Mouse (Mus musculus): ENCODE results near the gene Gtf2h5. TPM values are rescaled to one million over a fixed set of nuclear protein-coding genes. Genes with fewer than 3 reads are reported as not detected.

The Gtf2h5 gene
- polyA plus RNA-seq, 1 experiment from 2014 or later = 213 TPM

DNA sequence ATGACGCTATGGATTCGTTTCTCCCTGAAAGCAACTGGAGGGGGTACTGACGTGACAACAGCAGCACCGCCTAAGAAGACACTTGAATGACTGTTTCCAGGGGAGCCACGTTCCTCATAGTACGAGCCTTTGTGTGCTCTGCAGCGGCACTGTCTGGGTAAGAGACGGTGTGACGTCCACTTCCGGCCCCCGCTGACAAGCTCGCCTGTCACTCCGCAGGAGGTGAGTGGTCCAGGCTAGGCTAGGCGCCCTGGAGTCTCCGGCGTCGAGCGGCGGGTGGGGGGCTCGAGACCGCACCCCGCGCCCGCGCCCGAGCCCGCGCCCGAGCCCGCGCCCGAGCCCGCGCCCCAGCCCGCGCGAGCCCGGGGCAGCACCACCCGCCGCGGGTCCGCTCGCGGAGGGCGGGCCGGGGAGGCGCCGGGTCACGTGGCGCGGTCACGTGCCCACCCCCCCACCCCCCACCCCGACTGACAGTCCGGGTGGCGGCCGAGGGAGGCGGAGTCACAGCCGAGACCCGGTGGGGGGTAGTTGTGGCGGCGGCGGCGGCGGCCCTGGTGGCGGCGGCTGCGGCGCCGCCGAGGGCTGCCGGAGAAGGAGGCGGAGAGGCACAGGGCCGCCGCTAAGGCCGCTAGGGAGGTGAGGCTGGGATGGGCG lies 26.9 kb downstream of the Gtf2h5 start, which contains the start of gene Tulp4:
Tulp4 (plus strand) TSS at position 77 of the 654 bp plus-strand sequence.
- Histone ChIP-seq H3K36me3 (ENCODE audit: control insufficient read depth, insufficient read depth) (peaks cover 3% of the 10 kb centered on the region; the same call in 1 of the 2 replicates), H3K27me3 (replicated peaks; ENCODE audit: control insufficient read depth, insufficient read depth, low read length) (no peaks in the 10 kb centered on the region), H3K4me2 (ENCODE audit: low read length) (peak within 1 kb of the TSS; percentile 94), H3K4me1 (replicated peaks; ENCODE audit: control insufficient read depth, insufficient read depth, low read length) (peaks cover 29% of the 10 kb centered on the region), H3K9me3 (ENCODE audit: control insufficient read depth, low read length) (no peaks in the 10 kb centered on the region), H3K9ac (replicated peaks; ENCODE audit: low read depth, low read length) (peak within 1 kb of the TSS; percentile 98), H3K4me3 (replicated peaks; ENCODE audit: low read length) (peak within 1 kb of the TSS; percentile 88), H3K27ac (ENCODE audit: low read length) (peak within 1 kb of the TSS; percentile 98)
- peak; percentile 94 for ATAC-seq
- under 1% methylated on average over 38 of the region's 76 CpGs for WGBS

DNA sequence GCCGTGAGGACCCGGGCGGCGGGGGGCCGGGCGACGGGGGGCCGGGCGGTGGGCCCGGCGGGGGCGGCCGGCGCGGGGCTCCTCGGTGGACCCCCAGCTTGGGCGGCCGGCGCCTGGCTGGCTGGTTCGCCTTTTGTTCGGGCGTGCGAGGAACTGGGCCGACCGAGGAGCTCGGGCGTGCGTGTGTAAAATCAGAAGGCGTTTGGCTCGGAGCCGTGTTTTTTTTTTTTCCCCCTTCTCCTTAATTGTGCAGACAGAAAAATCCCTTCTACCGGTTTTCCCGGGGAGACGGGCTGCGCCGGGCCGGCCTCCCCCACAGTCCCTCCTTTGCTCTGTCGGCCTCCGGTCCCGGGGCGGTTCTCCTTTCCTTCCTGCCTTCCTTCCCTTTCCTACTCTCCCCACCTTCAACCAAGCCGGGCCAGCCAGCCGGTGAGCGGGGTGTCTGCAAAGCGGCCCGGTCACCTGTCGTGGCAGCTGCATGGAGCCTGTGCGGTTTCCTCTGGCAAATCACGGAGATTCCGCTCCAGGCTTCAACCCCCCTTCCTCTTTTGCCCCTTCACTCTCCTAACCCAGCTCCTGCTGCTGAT lies 27.5 kb downstream of the Gtf2h5 start:
- Histone ChIP-seq H3K9ac (replicated peaks; ENCODE audit: low read depth, low read length) (peak overlapping the region; percentile 98), H3K27me3 (replicated peaks; ENCODE audit: control insufficient read depth, insufficient read depth, low read length) (no peaks in the 10 kb centered on the region), H3K36me3 (ENCODE audit: control insufficient read depth, insufficient read depth) (peaks cover 3% of the 10 kb centered on the region; the same call in 1 of the 2 replicates), H3K4me3 (replicated peaks; ENCODE audit: low read length) (peak overlapping the region; percentile 88), H3K4me1 (replicated peaks; ENCODE audit: control insufficient read depth, insufficient read depth, low read length) (peaks cover 29% of the 10 kb centered on the region), H3K27ac (ENCODE audit: low read length) (peak overlapping the region; percentile 98), H3K4me2 (ENCODE audit: low read length) (peak overlapping the region; percentile 94), H3K9me3 (ENCODE audit: control insufficient read depth, low read length) (no peaks in the 10 kb centered on the region)
- peak; percentile 47 for ATAC-seq
- under 1% methylated on average over 32 of the region's 50 CpGs for WGBS

DNA sequence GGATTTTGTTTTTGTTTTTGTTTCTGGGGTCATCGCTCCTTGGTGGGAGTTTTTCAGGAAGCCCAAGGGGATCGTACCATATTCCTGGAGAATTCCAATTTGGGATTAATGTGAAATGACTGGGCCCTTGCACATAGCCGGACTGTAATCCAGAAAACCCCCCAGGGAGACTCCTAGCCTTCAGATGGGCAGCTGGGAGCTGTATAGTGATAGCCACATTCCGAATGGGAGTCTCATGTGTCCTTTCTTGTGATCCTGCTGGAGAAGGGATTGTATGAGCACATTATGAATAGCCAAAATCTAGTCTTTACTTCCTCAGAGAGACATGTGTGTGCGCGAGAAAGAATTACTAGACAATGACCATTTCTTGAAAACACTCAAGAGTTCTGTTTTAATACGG lies 28.6 kb downstream of the Gtf2h5 start:
- H3K36me3 ChIP-seq (ENCODE audit: control insufficient read depth, insufficient read depth) = peaks cover 3% of the 10 kb centered on the region; the same call in 1 of the 2 replicates
- no peak overlapping the region for H3K27ac ChIP-seq (ENCODE audit: low read length)
- H3K9ac ChIP-seq (replicated peaks; ENCODE audit: low read depth, low read length) = peak overlapping the region; percentile 98
- no peak for ATAC-seq
- peak overlapping the region; percentile 88 for H3K4me3 ChIP-seq (replicated peaks; ENCODE audit: low read length)
- 37% methylated on average over 7 of the region's 7 CpGs for WGBS
- peak overlapping the region; percentile 94 for H3K4me2 ChIP-seq (ENCODE audit: low read length)
- H3K9me3 ChIP-seq (ENCODE audit: control insufficient read depth, low read length) = no peaks in the 10 kb centered on the region
- H3K27me3 ChIP-seq (replicated peaks; ENCODE audit: control insufficient read depth, insufficient read depth, low read length) = no peaks in the 10 kb centered on the region
- H3K4me1 ChIP-seq (replicated peaks; ENCODE audit: control insufficient read depth, insufficient read depth, low read length) = peaks cover 29% of the 10 kb centered on the region

DNA sequence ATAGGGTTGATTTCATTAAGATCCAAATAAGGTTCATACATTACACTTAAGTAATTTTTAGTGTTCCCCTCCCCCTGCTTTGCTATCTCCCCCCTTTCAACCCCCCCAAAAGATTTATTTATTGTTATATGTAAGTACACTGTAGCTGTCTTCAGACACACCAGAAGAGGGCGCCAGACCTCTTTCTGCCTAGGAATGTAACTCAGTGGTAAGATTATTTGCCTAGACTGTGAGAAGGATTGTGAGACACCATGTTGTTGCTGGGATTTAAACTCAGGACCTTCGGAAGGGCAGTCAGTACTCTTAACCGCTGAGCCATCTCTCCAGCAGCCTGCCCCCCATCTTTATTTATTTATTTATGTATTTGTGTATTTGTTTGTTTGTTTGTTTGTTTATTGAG lies 31.4 kb downstream of the Gtf2h5 start:
- Histone ChIP-seq H3K36me3 (ENCODE audit: control insufficient read depth, insufficient read depth) (peaks cover 3% of the 10 kb centered on the region; the same call in 1 of the 2 replicates), H3K4me3 (replicated peaks; ENCODE audit: low read length) (no peak overlapping the region), H3K4me2 (ENCODE audit: low read length) (no peak overlapping the region), H3K27ac (ENCODE audit: low read length) (no peak overlapping the region), H3K9ac (replicated peaks; ENCODE audit: low read depth, low read length) (no peak overlapping the region), H3K9me3 (ENCODE audit: control insufficient read depth, low read length) (no peaks in the 10 kb centered on the region), H3K4me1 (replicated peaks; ENCODE audit: control insufficient read depth, insufficient read depth, low read length) (peaks cover 23% of the 10 kb centered on the region), H3K27me3 (replicated peaks; ENCODE audit: control insufficient read depth, insufficient read depth, low read length) (no peaks in the 10 kb centered on the region)
- ATAC-seq = no peak
- WGBS = 81% methylated on average over 3 of the region's 3 CpGs

DNA sequence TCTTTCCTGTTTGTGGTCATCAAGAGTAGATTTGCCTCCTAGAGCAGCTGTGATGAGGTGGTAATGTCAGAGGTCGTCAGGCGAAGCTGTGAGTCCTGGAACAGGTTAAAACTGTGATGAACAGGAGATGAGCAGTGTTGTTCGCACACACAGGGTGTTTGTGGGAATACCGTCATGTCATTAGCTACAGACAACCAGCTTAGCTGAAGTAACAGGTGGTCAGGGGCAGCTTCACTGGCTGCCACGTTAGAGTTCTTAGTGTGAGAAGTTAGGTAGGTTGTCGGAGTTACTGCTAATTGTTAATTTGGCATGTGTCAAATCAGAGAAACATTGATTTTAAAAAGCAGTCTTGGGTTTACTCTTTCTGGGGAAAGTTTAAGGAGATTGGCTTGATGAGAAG lies 34.1 kb downstream of the Gtf2h5 start:
- 85% methylated on average over 6 of the region's 6 CpGs for WGBS

DNA sequence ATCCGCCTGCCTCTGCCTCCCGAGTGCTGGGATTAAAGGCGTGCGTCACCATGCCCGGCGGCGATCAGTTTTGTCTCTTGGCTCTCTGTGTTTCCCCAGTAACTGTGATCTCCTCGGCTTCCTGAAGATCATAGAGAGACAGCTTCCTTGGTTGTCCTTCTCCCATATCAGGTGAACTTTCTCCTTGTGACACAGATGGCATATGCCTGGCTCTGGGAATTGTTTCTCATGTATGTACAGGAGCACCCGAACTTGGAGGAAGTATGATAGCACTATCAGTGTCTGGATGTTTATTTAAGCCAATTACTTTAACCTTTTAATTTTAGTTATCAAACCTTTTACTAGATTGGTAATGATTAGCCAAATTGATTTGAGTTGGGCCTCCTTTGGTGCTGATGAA lies 35.5 kb downstream of the Gtf2h5 start:
- no peak overlapping the region for H3K4me3 ChIP-seq (replicated peaks; ENCODE audit: low read length)
- no peak overlapping the region for H3K9ac ChIP-seq (replicated peaks; ENCODE audit: low read depth, low read length)
- peaks cover 10% of the 10 kb centered on the region for H3K4me1 ChIP-seq (replicated peaks; ENCODE audit: control insufficient read depth, insufficient read depth, low read length)
- no peak overlapping the region for H3K27ac ChIP-seq (ENCODE audit: low read length)
- WGBS = 98% methylated on average over 9 of the region's 9 CpGs
- ATAC-seq = no peak
- no peak overlapping the region for H3K4me2 ChIP-seq (ENCODE audit: low read length)
- H3K27me3 ChIP-seq (replicated peaks; ENCODE audit: control insufficient read depth, insufficient read depth, low read length) = no peaks in the 10 kb centered on the region
- H3K9me3 ChIP-seq (ENCODE audit: control insufficient read depth, low read length) = no peaks in the 10 kb centered on the region
- H3K36me3 ChIP-seq (ENCODE audit: control insufficient read depth, insufficient read depth) = no peaks in the 10 kb centered on the region

More for the DNA sequence above, 34.1 kb downstream of the Gtf2h5 start:
- no peak overlapping the region for H3K4me2 ChIP-seq (ENCODE audit: low read length)
- H3K9ac ChIP-seq (replicated peaks; ENCODE audit: low read depth, low read length) = no peak overlapping the region
- peaks cover 16% of the 10 kb centered on the region for H3K4me1 ChIP-seq (replicated peaks; ENCODE audit: control insufficient read depth, insufficient read depth, low read length)
- no peak overlapping the region for H3K4me3 ChIP-seq (replicated peaks; ENCODE audit: low read length)
- H3K36me3 ChIP-seq (ENCODE audit: control insufficient read depth, insufficient read depth) = peaks cover 3% of the 10 kb centered on the region; the same call in 1 of the 2 replicates
- H3K27ac ChIP-seq (ENCODE audit: low read length) = no peak overlapping the region
- no peak for ATAC-seq
- no peaks in the 10 kb centered on the region for H3K9me3 ChIP-seq (ENCODE audit: control insufficient read depth, low read length)
- no peaks in the 10 kb centered on the region for H3K27me3 ChIP-seq (replicated peaks; ENCODE audit: control insufficient read depth, insufficient read depth, low read length)

DNA sequence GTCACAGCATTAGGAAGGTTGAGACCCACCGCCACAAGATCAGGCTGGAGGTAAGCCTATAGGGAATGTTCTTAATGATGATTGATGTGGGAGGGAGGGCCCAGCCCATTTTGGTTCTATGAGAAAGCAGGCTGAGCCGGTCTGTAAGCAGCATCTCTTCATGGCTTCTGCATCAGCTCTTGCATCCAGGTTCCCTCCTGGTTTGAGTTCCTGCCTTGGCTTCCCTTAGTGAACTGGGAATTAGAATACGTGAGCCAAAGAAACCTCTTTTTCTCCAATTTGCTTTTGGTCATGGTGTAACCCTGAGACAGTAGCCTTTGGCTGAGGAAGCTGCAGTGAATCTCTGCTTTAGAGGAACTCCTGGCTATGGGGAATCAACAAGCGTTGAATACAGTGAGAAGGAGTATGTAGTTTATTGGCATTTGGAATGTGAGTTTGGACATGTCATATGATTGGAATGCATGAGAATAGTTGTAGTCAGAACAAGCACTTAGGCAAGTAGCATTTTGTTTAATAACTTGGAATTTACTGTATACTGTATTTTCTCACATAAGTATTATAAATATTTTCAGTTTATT lies 37.7 kb downstream of the Gtf2h5 start:
- Histone ChIP-seq H3K36me3 (ENCODE audit: control insufficient read depth, insufficient read depth) (peaks cover 3% of the 10 kb centered on the region), H3K4me2 (ENCODE audit: low read length) (no peak overlapping the region), H3K9ac (replicated peaks; ENCODE audit: low read depth, low read length) (no peak overlapping the region), H3K9me3 (ENCODE audit: control insufficient read depth, low read length) (no peaks in the 10 kb centered on the region), H3K27ac (ENCODE audit: low read length) (no peak overlapping the region), H3K4me3 (replicated peaks; ENCODE audit: low read length) (no peak overlapping the region), H3K4me1 (replicated peaks; ENCODE audit: control insufficient read depth, insufficient read depth, low read length) (peaks cover 10% of the 10 kb centered on the region), H3K27me3 (replicated peaks; ENCODE audit: control insufficient read depth, insufficient read depth, low read length) (no peaks in the 10 kb centered on the region)
- 88% methylated on average over 4 of the region's 4 CpGs for WGBS
- no peak for ATAC-seq

DNA sequence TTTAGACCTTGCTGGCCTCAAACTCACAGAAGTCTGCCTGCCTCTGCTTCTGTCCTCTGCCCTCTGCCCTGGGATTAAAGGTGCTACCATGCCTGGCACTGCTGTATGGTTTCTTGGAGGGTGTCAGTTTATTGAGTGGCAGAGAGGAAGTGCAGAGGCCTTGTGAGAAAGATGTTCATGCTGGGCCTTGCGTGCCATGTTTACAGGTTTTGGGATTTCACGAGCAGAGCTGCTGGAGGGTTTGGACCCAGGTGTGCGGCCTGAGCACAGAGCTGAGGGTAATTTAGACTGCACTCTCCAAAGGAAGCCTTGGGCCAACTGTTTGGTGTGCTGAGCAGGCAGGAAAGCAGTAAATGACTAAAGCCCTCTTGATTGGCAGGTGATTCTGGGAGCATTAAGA lies 38.3 kb downstream of the Gtf2h5 start:
- WGBS = 81% methylated on average over 3 of the region's 3 CpGs
- Histone ChIP-seq H3K4me2 (ENCODE audit: low read length) (no peak overlapping the region), H3K27ac (ENCODE audit: low read length) (no peak overlapping the region), H3K9me3 (ENCODE audit: control insufficient read depth, low read length) (no peaks in the 10 kb centered on the region), H3K4me3 (replicated peaks; ENCODE audit: low read length) (no peak overlapping the region), H3K4me1 (replicated peaks; ENCODE audit: control insufficient read depth, insufficient read depth, low read length) (peaks cover 10% of the 10 kb centered on the region), H3K9ac (replicated peaks; ENCODE audit: low read depth, low read length) (no peak overlapping the region), H3K36me3 (ENCODE audit: control insufficient read depth, insufficient read depth) (peaks cover 10% of the 10 kb centered on the region), H3K27me3 (replicated peaks; ENCODE audit: control insufficient read depth, insufficient read depth, low read length) (no peaks in the 10 kb centered on the region)
- ATAC-seq = no peak

DNA sequence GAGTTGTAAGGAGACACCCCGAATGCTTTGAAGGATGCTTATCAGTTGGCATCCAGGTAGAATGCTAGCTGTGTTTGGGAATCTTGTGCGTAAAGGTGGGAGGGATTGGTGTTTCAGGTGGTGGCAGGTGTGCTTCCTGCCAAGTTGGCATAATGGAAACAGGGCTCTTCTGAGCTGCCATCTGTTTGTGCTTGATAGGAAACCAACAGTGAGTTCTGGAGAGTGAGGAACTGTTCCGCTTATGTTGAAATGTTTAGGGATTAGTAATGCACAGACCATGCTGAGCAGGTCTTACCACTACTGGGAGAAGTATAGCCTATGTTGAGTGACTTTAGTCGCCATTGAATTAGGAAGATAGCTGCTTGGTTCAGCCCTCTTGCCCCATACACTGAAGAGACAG lies 39.3 kb downstream of the Gtf2h5 start:
- Histone ChIP-seq H3K36me3 (ENCODE audit: control insufficient read depth, insufficient read depth) (peaks cover 13% of the 10 kb centered on the region), H3K9ac (replicated peaks; ENCODE audit: low read depth, low read length) (no peak overlapping the region), H3K4me3 (replicated peaks; ENCODE audit: low read length) (no peak overlapping the region), H3K9me3 (ENCODE audit: control insufficient read depth, low read length) (no peaks in the 10 kb centered on the region), H3K4me1 (replicated peaks; ENCODE audit: control insufficient read depth, insufficient read depth, low read length) (peaks cover 10% of the 10 kb centered on the region), H3K27me3 (replicated peaks; ENCODE audit: control insufficient read depth, insufficient read depth, low read length) (no peaks in the 10 kb centered on the region), H3K27ac (ENCODE audit: low read length) (no peak overlapping the region), H3K4me2 (ENCODE audit: low read length) (no peak overlapping the region)
- 88% methylated on average over 4 of the region's 4 CpGs for WGBS
- ATAC-seq = no peak

All from forebrain, embryonic 16.5 days (tissue).